Mouse (Mus musculus): ENCODE measurements around the gene Rspo1. TPM values are rescaled to one million over a fixed set of nuclear protein-coding genes. Genes with fewer than 3 reads are reported as not detected.

Rspo1 gene
- polyA plus RNA-seq, 1 experiment from 2014 or later = 12.9 TPM

Other genes starting within 250 kb of the Rspo1 start
- 19.9 and 25.5 TPM in 2 replicates for gene Inpp5b, start 244.6 kb upstream of the Rspo1 start, polyA plus RNA-seq (2016; fragmentation: Nextera tagmentation; extraction: Ambion mirVana)
- 16.1 and 16.9 TPM in 2 replicates for gene Mtf1, start 184.3 kb upstream of the Rspo1 start, polyA plus RNA-seq (2016; fragmentation: Nextera tagmentation; extraction: Ambion mirVana)
- gene Yrdc, start 135.8 kb upstream of the Rspo1 start, polyA plus RNA-seq (2016; fragmentation: Nextera tagmentation; extraction: Ambion mirVana) = 25.8 and 39.3 TPM in 2 replicates
- 45.0 and 58.0 TPM in 2 replicates for gene 1110065P20Rik, start 135.2 kb upstream of the Rspo1 start, polyA plus RNA-seq (2016; fragmentation: Nextera tagmentation; extraction: Ambion mirVana)
- 0.09 and 0.11 TPM in 2 replicates for gene Maneal, start 124.3 kb upstream of the Rspo1 start, polyA plus RNA-seq (2016; fragmentation: Nextera tagmentation; extraction: Ambion mirVana)
- 0.08 TPM in 1 of 2 replicates, not detected in the other for gene Epha10, start 105.5 kb upstream of the Rspo1 start, polyA plus RNA-seq (2016; fragmentation: Nextera tagmentation; extraction: Ambion mirVana)
- 11.6 and 12.7 TPM in 2 replicates for gene 9930104L06Rik, start 49.4 kb upstream of the Rspo1 start, polyA plus RNA-seq (2016; fragmentation: Nextera tagmentation; extraction: Ambion mirVana)
- gene Cdca8, start 47.1 kb upstream of the Rspo1 start, polyA plus RNA-seq (2016; fragmentation: Nextera tagmentation; extraction: Ambion mirVana) = 147 and 176 TPM in 2 replicates
- gene Gnl2, start 30.2 kb downstream of the Rspo1 start, polyA plus RNA-seq (2016; fragmentation: Nextera tagmentation; extraction: Ambion mirVana) = 71.8 and 86.2 TPM in 2 replicates
- gene Dnali1, start 79.3 kb downstream of the Rspo1 start, polyA plus RNA-seq (2016; fragmentation: Nextera tagmentation; extraction: Ambion mirVana) = 0.12 and 0.28 TPM in 2 replicates
- 22.0 and 25.6 TPM in 2 replicates for gene Snip1, start 80.2 kb downstream of the Rspo1 start, polyA plus RNA-seq (2016; fragmentation: Nextera tagmentation; extraction: Ambion mirVana)
- gene Meaf6, start 98.7 kb downstream of the Rspo1 start, polyA plus RNA-seq (2016; fragmentation: Nextera tagmentation; extraction: Ambion mirVana) = 43.6 and 55.6 TPM in 2 replicates
- 0.92 and 1.2 TPM in 2 replicates for gene Zc3h12a, start 141.4 kb downstream of the Rspo1 start, polyA plus RNA-seq (2016; fragmentation: Nextera tagmentation; extraction: Ambion mirVana)